Mouse (Mus musculus): ENCODE results near the gene Krt34. TPM values are rescaled to one million over a fixed set of nuclear protein-coding genes. Genes with fewer than 3 reads are reported as not detected.

The Krt34 gene
- polyA plus RNA-seq, 1 experiment from 2014 or later, result not detected

GRCm38 (mm10) chr11:100055686-100056655, 14.6 kb upstream of the Krt34 start:
- DNase-seq (ENCODE audit: low spot score) (no peak), ATAC-seq (replicated peaks; ENCODE audit: insufficient number of reproducible peaks, low FRiP score, low TSS enrichment, low read depth) (no peak)
- Histone ChIP-seq H3K9ac (replicated peaks; ENCODE audit: low read length) (no peak overlapping the region), H3K9me3 (replicated peaks; ENCODE audit: control insufficient read depth, low read length) (no peaks in the 10 kb centered on the region), H3K4me2 (ENCODE audit: low read depth, low read length) (no peak overlapping the region), H3K4me3 (ENCODE audit: low read depth, low read length) (no peak overlapping the region), H3K27me3 (ENCODE audit: control insufficient read depth, insufficient read depth, low read length) (no peaks in the 10 kb centered on the region), H3K27ac (replicated peaks; ENCODE audit: low read depth, low read length) (no peak overlapping the region), H3K36me3 (replicated peaks; ENCODE audit: control insufficient read depth, insufficient read depth, low read depth, low read length) (no peaks in the 10 kb centered on the region), H3K4me1 (ENCODE audit: control insufficient read depth, insufficient read depth, low read length) (no peaks in the 10 kb centered on the region)
- WGBS, result 78% methylated on average over 9 of the region's 9 CpGs

- 82% methylated on average over 3 of the region's 3 CpGs for WGBS
- Histone ChIP-seq H3K4me3 (ENCODE audit: low read depth, low read length) (no peak within 1 kb of the TSS), H3K9me3 (replicated peaks; ENCODE audit: control insufficient read depth, low read length) (no peaks in the 10 kb centered on the region), H3K4me2 (ENCODE audit: low read depth, low read length) (no peak within 1 kb of the TSS), H3K36me3 (replicated peaks; ENCODE audit: control insufficient read depth, insufficient read depth, low read depth, low read length) (no peaks in the 10 kb centered on the region), H3K4me1 (ENCODE audit: control insufficient read depth, insufficient read depth, low read length) (no peaks in the 10 kb centered on the region), H3K9ac (replicated peaks; ENCODE audit: low read length) (no peak within 1 kb of the TSS), H3K27ac (replicated peaks; ENCODE audit: low read depth, low read length) (no peak within 1 kb of the TSS), H3K27me3 (ENCODE audit: control insufficient read depth, insufficient read depth, low read length) (no peaks in the 10 kb centered on the region)
- ATAC-seq (replicated peaks; ENCODE audit: insufficient number of reproducible peaks, low FRiP score, low TSS enrichment, low read depth), result no peak
- no peak for DNase-seq (ENCODE audit: low spot score)
Observed at GRCm38 (mm10) chr11:100050451-100050850, 9.1 kb upstream of the Krt34 start, which contains the start of gene Krt31. Krt31 (minus strand) TSS chr11:100050551.

- H3K4me2 ChIP-seq (ENCODE audit: low read depth, low read length), result no peak overlapping the region
- H3K9me3 ChIP-seq (replicated peaks; ENCODE audit: control insufficient read depth, low read length), result no peaks in the 10 kb centered on the region
- H3K36me3 ChIP-seq (replicated peaks; ENCODE audit: control insufficient read depth, insufficient read depth, low read depth, low read length), result no peaks in the 10 kb centered on the region
- H3K27ac ChIP-seq (replicated peaks; ENCODE audit: low read depth, low read length), result no peak overlapping the region
- no peak overlapping the region for H3K4me3 ChIP-seq (ENCODE audit: low read depth, low read length)
- H3K4me1 ChIP-seq (ENCODE audit: control insufficient read depth, insufficient read depth, low read length), result no peaks in the 10 kb centered on the region
- DNase-seq (ENCODE audit: low spot score) (no peak), ATAC-seq (replicated peaks; ENCODE audit: insufficient number of reproducible peaks, low FRiP score, low TSS enrichment, low read depth) (no peak)
- H3K27me3 ChIP-seq (ENCODE audit: control insufficient read depth, insufficient read depth, low read length), result no peaks in the 10 kb centered on the region
- WGBS, result 86% methylated on average over 2 of the region's 2 CpGs
- no peak overlapping the region for H3K9ac ChIP-seq (replicated peaks; ENCODE audit: low read length)
Observed at GRCm38 (mm10) chr11:100047193-100047592, 5.8 kb upstream of the Krt34 start.

GRCm38 (mm10) chr11:100046303-100046866, 5.0 kb upstream of the Krt34 start:
- WGBS, result 84% methylated on average over 6 of the region's 6 CpGs
- ATAC-seq (replicated peaks; ENCODE audit: insufficient number of reproducible peaks, low FRiP score, low TSS enrichment, low read depth) (no peak), DNase-seq (ENCODE audit: low spot score) (no peak)
- Histone ChIP-seq H3K36me3 (replicated peaks; ENCODE audit: control insufficient read depth, insufficient read depth, low read depth, low read length) (no peaks in the 10 kb centered on the region), H3K27me3 (ENCODE audit: control insufficient read depth, insufficient read depth, low read length) (no peaks in the 10 kb centered on the region), H3K4me1 (ENCODE audit: control insufficient read depth, insufficient read depth, low read length) (no peaks in the 10 kb centered on the region), H3K9me3 (replicated peaks; ENCODE audit: control insufficient read depth, low read length) (no peaks in the 10 kb centered on the region), H3K4me3 (ENCODE audit: low read depth, low read length) (no peak overlapping the region), H3K27ac (replicated peaks; ENCODE audit: low read depth, low read length) (no peak overlapping the region), H3K4me2 (ENCODE audit: low read depth, low read length) (no peak overlapping the region), H3K9ac (replicated peaks; ENCODE audit: low read length) (no peak overlapping the region)

GRCm38 (mm10) chr11:100029768-100030167, 11.6 kb downstream of the Krt34 start, which contains the start of gene Krt33b:
Krt33b (minus strand) TSS chr11:100029868.
- Histone ChIP-seq H3K4me3 (ENCODE audit: low read depth, low read length) (no peak within 1 kb of the TSS), H3K36me3 (replicated peaks; ENCODE audit: control insufficient read depth, insufficient read depth, low read depth, low read length) (no peaks in the 10 kb centered on the region), H3K9ac (replicated peaks; ENCODE audit: low read length) (no peak within 1 kb of the TSS), H3K4me2 (ENCODE audit: low read depth, low read length) (no peak within 1 kb of the TSS), H3K9me3 (replicated peaks; ENCODE audit: control insufficient read depth, low read length) (no peaks in the 10 kb centered on the region), H3K27ac (replicated peaks; ENCODE audit: low read depth, low read length) (no peak within 1 kb of the TSS), H3K27me3 (ENCODE audit: control insufficient read depth, insufficient read depth, low read length) (no peaks in the 10 kb centered on the region), H3K4me1 (ENCODE audit: control insufficient read depth, insufficient read depth, low read length) (no peaks in the 10 kb centered on the region)
- WGBS, result 87% methylated on average over 6 of the region's 6 CpGs
- ATAC-seq (replicated peaks; ENCODE audit: insufficient number of reproducible peaks, low FRiP score, low TSS enrichment, low read depth) (no peak), DNase-seq (ENCODE audit: low spot score) (no peak)

GRCm38 (mm10) chr11:100021438-100021837, 19.9 kb downstream of the Krt34 start:
- Histone ChIP-seq H3K9me3 (replicated peaks; ENCODE audit: control insufficient read depth, low read length) (no peaks in the 10 kb centered on the region), H3K9ac (replicated peaks; ENCODE audit: low read length) (no peak overlapping the region), H3K27ac (replicated peaks; ENCODE audit: low read depth, low read length) (no peak overlapping the region), H3K36me3 (replicated peaks; ENCODE audit: control insufficient read depth, insufficient read depth, low read depth, low read length) (no peaks in the 10 kb centered on the region), H3K4me2 (ENCODE audit: low read depth, low read length) (no peak overlapping the region), H3K4me3 (ENCODE audit: low read depth, low read length) (no peak overlapping the region), H3K27me3 (ENCODE audit: control insufficient read depth, insufficient read depth, low read length) (no peaks in the 10 kb centered on the region), H3K4me1 (ENCODE audit: control insufficient read depth, insufficient read depth, low read length) (no peaks in the 10 kb centered on the region)
- DNase-seq (ENCODE audit: low spot score), result no peak
- no peak for ATAC-seq (replicated peaks; ENCODE audit: insufficient number of reproducible peaks, low FRiP score, low TSS enrichment, low read depth)
- 77% methylated on average over 5 of the region's 5 CpGs for WGBS

GRCm38 (mm10) chr11:100019466-100019865, 21.9 kb downstream of the Krt34 start:
- no peaks in the 10 kb centered on the region for H3K27me3 ChIP-seq (ENCODE audit: control insufficient read depth, insufficient read depth, low read length)
- no peaks in the 10 kb centered on the region for H3K4me1 ChIP-seq (ENCODE audit: control insufficient read depth, insufficient read depth, low read length)
- ATAC-seq (replicated peaks; ENCODE audit: insufficient number of reproducible peaks, low FRiP score, low TSS enrichment, low read depth) (no peak), DNase-seq (ENCODE audit: low spot score) (no peak)
- no peak overlapping the region for H3K4me3 ChIP-seq (ENCODE audit: low read depth, low read length)
- no peak overlapping the region for H3K9ac ChIP-seq (replicated peaks; ENCODE audit: low read length)
- no peak overlapping the region for H3K27ac ChIP-seq (replicated peaks; ENCODE audit: low read depth, low read length)
- no peak overlapping the region for H3K4me2 ChIP-seq (ENCODE audit: low read depth, low read length)
- 81% methylated on average over 1 of the region's 1 CpGs for WGBS
- H3K36me3 ChIP-seq (replicated peaks; ENCODE audit: control insufficient read depth, insufficient read depth, low read depth, low read length), result no peaks in the 10 kb centered on the region
- no peaks in the 10 kb centered on the region for H3K9me3 ChIP-seq (replicated peaks; ENCODE audit: control insufficient read depth, low read length)

GRCm38 (mm10) chr11:100016112-100016511, 25.2 kb downstream of the Krt34 start, which contains the start of gene Krt33a:
Krt33a (minus strand) TSS chr11:100016212.
- H3K4me2 ChIP-seq (ENCODE audit: low read depth, low read length), result no peak within 1 kb of the TSS
- H3K4me1 ChIP-seq (ENCODE audit: control insufficient read depth, insufficient read depth, low read length), result no peaks in the 10 kb centered on the region
- 93% methylated on average over 4 of the region's 4 CpGs for WGBS
- H3K4me3 ChIP-seq (ENCODE audit: low read depth, low read length), result no peak within 1 kb of the TSS
- H3K9ac ChIP-seq (replicated peaks; ENCODE audit: low read length), result no peak within 1 kb of the TSS
- no peaks in the 10 kb centered on the region for H3K27me3 ChIP-seq (ENCODE audit: control insufficient read depth, insufficient read depth, low read length)
- no peak for DNase-seq (ENCODE audit: low spot score)
- no peaks in the 10 kb centered on the region for H3K36me3 ChIP-seq (replicated peaks; ENCODE audit: control insufficient read depth, insufficient read depth, low read depth, low read length)
- no peaks in the 10 kb centered on the region for H3K9me3 ChIP-seq (replicated peaks; ENCODE audit: control insufficient read depth, low read length)
- H3K27ac ChIP-seq (replicated peaks; ENCODE audit: low read depth, low read length), result no peak within 1 kb of the TSS
- no peak for ATAC-seq (replicated peaks; ENCODE audit: insufficient number of reproducible peaks, low FRiP score, low TSS enrichment, low read depth)

Data from embryonic facial prominence, embryonic 11.5 days (tissue).